17 mouse cellular contexts compared by ENCODE assay signal in genomic region chr7:99838241-99838640, GRCm38 (mm10). TPM values are rescaled to one million over a fixed set of nuclear protein-coding genes. Genes with fewer than 3 reads are reported as not detected.
DNase-seq lines count a peak whose midpoint lies in the region; ATAC-seq and TF ChIP-seq lines count a peak whose summit lies in the region.
"Had no signal": no experiment of that assay in that cellular context is flagged by ENCODE, and none has a peak within 500 bp of the region (broad histone marks: within the 10 kb centered on the region; RNA-seq: fewer than 3 reads in every experiment).

No protein-coding gene starts in this region.

- peaks cover 40% of the 10 kb centered on the region for H3K4me1 ChIP-seq in heart, embryonic 13.5 days
- H3K4me1 ChIP-seq in liver, embryonic 12.5 days = peaks cover 24% of the 10 kb centered on the region
- peaks cover 23% of the 10 kb centered on the region for H3K4me1 ChIP-seq in limb, embryonic 13.5 days
- peaks cover 12% of the 10 kb centered on the region; the same call in 1 of the 2 replicates for H3K4me1 ChIP-seq in small intestine, adult 2 months (ENCODE audit: control insufficient read depth, insufficient read depth, insufficient read length, low read length)
- H3K4me1 ChIP-seq: embryonic facial prominence, embryonic 12.5 days; forebrain, embryonic 12.5 days had no signal

- peak overlapping the region; percentile 62 for H3K27ac ChIP-seq in heart, embryonic 13.5 days (replicated peaks)
- no peak overlapping the region for H3K27ac ChIP-seq in liver, embryonic 12.5 days
- H3K27ac ChIP-seq in limb, embryonic 13.5 days = peak overlapping the region; percentile 40
- H3K27ac ChIP-seq in small intestine, adult 2 months (ENCODE audit: insufficient read depth, low read depth, low read length) = 0 out of 2 replicates have a peak overlapping the region, but pooled peaks have one; percentile 8
- H3K27ac ChIP-seq: embryonic facial prominence, embryonic 12.5 days; forebrain, embryonic 12.5 days; liver, embryonic 13.5 days had no signal

- ATAC-seq in heart, embryonic 13.5 days (ENCODE audit: extremely low read depth, insufficient number of reproducible peaks, low FRiP score, low TSS enrichment) = no peak
- ATAC-seq in liver, embryonic 12.5 days = 0 out of 2 replicates have a peak, but pooled peaks have one; percentile 8
- ATAC-seq in limb, embryonic 13.5 days (ENCODE audit: low FRiP score, low read depth) = peak; percentile 39
- ATAC-seq in megakaryocyte progenitor cell, adult 5-6 weeks (replicated peaks; ENCODE audit: poor library complexity) = no peak

- H3K4me2 ChIP-seq in heart, embryonic 13.5 days = no peak overlapping the region
- no peak overlapping the region for H3K4me2 ChIP-seq in liver, embryonic 12.5 days
- peak overlapping the region; percentile 34; the same call in 1 of the 2 replicates for H3K4me2 ChIP-seq in limb, embryonic 13.5 days (replicated peaks)
- H3K4me2 ChIP-seq: embryonic facial prominence, embryonic 12.5 days; forebrain, embryonic 12.5 days; liver, embryonic 13.5 days had no signal

- no peak for TF ChIP-seq CTCF in small intestine, adult 2 months (IDR thresholded peaks at IDR 0.05; ENCODE audit: extremely low read depth, insufficient read length, insufficient replicate concordance, low read depth, low read length)

- 0 out of 2 replicates have a peak overlapping the region, but pooled peaks have one; percentile 8 for H3K9ac ChIP-seq in heart, embryonic 13.5 days
- no peak overlapping the region for H3K9ac ChIP-seq in liver, embryonic 12.5 days
- H3K9ac ChIP-seq in limb, embryonic 13.5 days = no peak overlapping the region
- H3K9ac ChIP-seq: embryonic facial prominence, embryonic 12.5 days; forebrain, embryonic 12.5 days; liver, embryonic 13.5 days had no signal

- no peaks in the 10 kb centered on the region for H3K9me3 ChIP-seq in heart, embryonic 13.5 days
- no peaks in the 10 kb centered on the region for H3K9me3 ChIP-seq in liver, embryonic 12.5 days (replicated peaks)
- no peaks in the 10 kb centered on the region for H3K9me3 ChIP-seq in limb, embryonic 13.5 days
- H3K9me3 ChIP-seq: embryonic facial prominence, embryonic 12.5 days; forebrain, embryonic 12.5 days; liver, embryonic 13.5 days had no signal

- DNase-seq in heart, postnatal 36 days = no peak
- no peak for DNase-seq in liver
- DNase-seq in urinary bladder, postnatal 25 days (ENCODE audit: low spot score) = no peak
- DNase-seq: adrenal gland, postnatal 14 days; cerebellum, postnatal 10 days; heart, adult 18-20 months; kidney, adult 18-20 months; kidney, postnatal 4 days; liver, embryonic 13.5 days had no signal

- intact Hi-C loops in heart, postnatal 36 days (cut with DNase I) = no loop called here

- WGBS in heart, embryonic 13.5 days = 88% methylated on average over 3 of the region's 3 CpGs
- 85% methylated on average over 3 of the region's 3 CpGs for WGBS in liver, embryonic 12.5 days (ENCODE audit: insufficient replicate concordance)
- 53% methylated on average over 3 of the region's 3 CpGs for WGBS in limb, embryonic 13.5 days
- 88% methylated on average over 3 of the region's 3 CpGs for WGBS in small intestine, adult 2 months

- H3K36me3 ChIP-seq in heart, embryonic 13.5 days = peaks cover 67% of the 10 kb centered on the region
- H3K36me3 ChIP-seq in liver, embryonic 12.5 days = peaks cover 73% of the 10 kb centered on the region
- H3K36me3 ChIP-seq in limb, embryonic 13.5 days = peaks cover 60% of the 10 kb centered on the region
- H3K36me3 ChIP-seq in small intestine, adult 2 months (ENCODE audit: control insufficient read depth, insufficient read depth, low read length) = peaks cover 27% of the 10 kb centered on the region

- H3K4me3 ChIP-seq in heart, embryonic 13.5 days = no peak overlapping the region
- H3K4me3 ChIP-seq in liver, embryonic 12.5 days = no peak overlapping the region
- H3K4me3 ChIP-seq in limb, embryonic 13.5 days = no peak overlapping the region
- H3K4me3 ChIP-seq in small intestine, adult 2 months (ENCODE audit: low read depth, low read length) = no peak overlapping the region
- H3K4me3 ChIP-seq: embryonic facial prominence, embryonic 12.5 days; forebrain, embryonic 12.5 days; liver, embryonic 13.5 days had no signal

- H3K27me3 ChIP-seq in heart, embryonic 13.5 days (replicated peaks) = no peaks in the 10 kb centered on the region
- no peaks in the 10 kb centered on the region for H3K27me3 ChIP-seq in liver, embryonic 12.5 days (replicated peaks)
- no peaks in the 10 kb centered on the region for H3K27me3 ChIP-seq in limb, embryonic 13.5 days
- H3K27me3 ChIP-seq in small intestine, adult 2 months (ENCODE audit: control insufficient read depth, insufficient read depth, low read length) = no peaks in the 10 kb centered on the region
- H3K27me3 ChIP-seq: embryonic facial prominence, embryonic 12.5 days; forebrain, embryonic 12.5 days; liver, embryonic 13.5 days had no signal

- no peak for TF ChIP-seq POLR2A in small intestine, adult 2 months (IDR thresholded peaks at IDR 0.05; ENCODE audit: low read depth, low read length)

RNA-seq across cellular contexts. Expression of gene Neu3, which starts 10.0 kb away (rescaled TPM):
- polyA plus RNA-seq in heart, embryonic 13.5 days (2015; fragmentation: Nextera tagmentation; extraction: Ambion mirVana) = 3.1 and 3.9 TPM in 2 replicates
- total RNA-seq in heart, postnatal 36 days (2021) = 1 to 10 TPM; 3.8 to 4.9 TPM
- 6.2 and 6.4 TPM in 2 replicates for polyA plus RNA-seq in liver, embryonic 12.5 days (2016; fragmentation: Nextera tagmentation; extraction: Ambion mirVana)
- 4.0 and 4.3 TPM in 2 replicates for polyA plus RNA-seq in limb, embryonic 13.5 days (2015; fragmentation: Nextera tagmentation; extraction: Ambion mirVana)
- 0.82 and 1.3 TPM in 2 replicates for polyA plus RNA-seq in small intestine, adult 2 months (2012; rRNA removed)
- 1.7 and 1.9 TPM in 2 replicates for total RNA-seq in megakaryocyte progenitor cell, adult 5-6 weeks (2015)
- total RNA-seq in megakaryocyte progenitor cell, adult 5-6 weeks (2017) = 1.6 and 3.4 TPM in 2 replicates
- total RNA-seq: monocyte, adult 5-6 weeks had no signal

RNA-seq across cellular contexts. Expression of gene Xrra1, which starts 20.7 kb away (rescaled TPM):
- polyA plus RNA-seq in heart, embryonic 13.5 days (2015; fragmentation: Nextera tagmentation; extraction: Ambion mirVana) = 0.15 and 0.18 TPM in 2 replicates
- total RNA-seq in heart, postnatal 36 days (2021) = not detected
- polyA plus RNA-seq in liver, embryonic 12.5 days (2016; fragmentation: Nextera tagmentation; extraction: Ambion mirVana) = 0.10 TPM in 1 of 2 replicates, not detected in the other
- 0.15 and 0.27 TPM in 2 replicates for polyA plus RNA-seq in limb, embryonic 13.5 days (2015; fragmentation: Nextera tagmentation; extraction: Ambion mirVana)
- polyA plus RNA-seq in small intestine, adult 2 months (2012; rRNA removed) = 0.05 TPM in 1 of 2 replicates, not detected in the other
- total RNA-seq in megakaryocyte progenitor cell, adult 5-6 weeks (2015) = 0.17 TPM in 1 of 2 replicates, not detected in the other
- 0.25 TPM in 1 of 2 replicates, not detected in the other for total RNA-seq in megakaryocyte progenitor cell, adult 5-6 weeks (2017)
- polyA plus RNA-seq: liver, embryonic 13.5 days had no signal

RNA-seq across cellular contexts. Expression of gene Spcs2, which starts 25.0 kb away (rescaled TPM):
- 187 and 211 TPM in 2 replicates for polyA plus RNA-seq in heart, embryonic 13.5 days (2015; fragmentation: Nextera tagmentation; extraction: Ambion mirVana)
- total RNA-seq in heart, postnatal 36 days (2021) = 10 to 100 TPM; 48.0 to 50.4 TPM
- 216 and 224 TPM in 2 replicates for polyA plus RNA-seq in liver, embryonic 12.5 days (2016; fragmentation: Nextera tagmentation; extraction: Ambion mirVana)
- 380 and 391 TPM in 2 replicates for polyA plus RNA-seq in limb, embryonic 13.5 days (2015; fragmentation: Nextera tagmentation; extraction: Ambion mirVana)
- polyA plus RNA-seq in small intestine, adult 2 months (2012; rRNA removed) = 6.3 and 12.0 TPM in 2 replicates
- total RNA-seq in megakaryocyte progenitor cell, adult 5-6 weeks (2015) = 372 and 413 TPM in 2 replicates
- total RNA-seq in megakaryocyte progenitor cell, adult 5-6 weeks (2017) = 255 and 284 TPM in 2 replicates

Comparison
In these comparisons a context has a peak if more than half of its experiments do, and no peak if none do; other contexts are left out.
1. ATAC-seq: peak in liver, embryonic 12.5 days (single experiment) and limb, embryonic 13.5 days (single experiment); none in heart, embryonic 13.5 days (single experiment) and megakaryocyte progenitor cell, adult 5-6 weeks (single experiment).
2. RNA of gene Spcs2, which starts 25.0 kb away (polyA plus RNA-seq): 380 to 391 TPM in limb, embryonic 13.5 days, 216 to 224 TPM in liver, embryonic 12.5 days and 187 to 211 TPM in heart, embryonic 13.5 days; 6.3 to 12.0 TPM in small intestine, adult 2 months; every median in the first group is over 10 times any median in the second.